Mouse (Mus musculus) urinary bladder, postnatal 25 days (tissue): Measurements from ENCODE around the gene Serpini1.
"Not testable (repeated sequence)": the region's sequence is repeated elsewhere in the genome, so short reads cannot be mapped to it uniquely, and the experiment has no call there.

Source experiments
- DNase-seq: peaks from one replicate; pipeline ENCODE4 v3.0.0; 2022; ENCODE audit warnings: low spot score

The Serpini1 gene

GRCm38 (mm10) chr3:75639546-75639945 lies 82.2 kb downstream of the Serpini1 start:
- DNase-seq = no peak

- DNase-seq = no peak
These were observed 90.2 kb downstream of the Serpini1 start for GRCm38 (mm10) chr3:75647542-75647941.

- no peak for DNase-seq
These were observed 90.9 kb downstream of the Serpini1 start for GRCm38 (mm10) chr3:75648226-75648625.

GRCm38 (mm10) chr3:75650416-75651154 lies 93.2 kb downstream of the Serpini1 start:
- not testable (repeated sequence) for DNase-seq

- no peak for DNase-seq
These were observed 94.3 kb downstream of the Serpini1 start for GRCm38 (mm10) chr3:75651603-75652115.

GRCm38 (mm10) chr3:75653901-75654300 lies 96.6 kb downstream of the Serpini1 start:
- not testable (repeated sequence) for DNase-seq

GRCm38 (mm10) chr3:75655578-75656344 lies 98.4 kb downstream of the Serpini1 start:
- DNase-seq = no peak

- DNase-seq = no peak
These were observed 109.6 kb downstream of the Serpini1 start for GRCm38 (mm10) chr3:75666962-75667361.

GRCm38 (mm10) chr3:75670425-75670824 lies 113.1 kb downstream of the Serpini1 start:
- no peak for DNase-seq

- DNase-seq = no peak
These were observed 125.5 kb downstream of the Serpini1 start for GRCm38 (mm10) chr3:75682881-75683280.

- DNase-seq = no peak
These were observed 129.4 kb downstream of the Serpini1 start for GRCm38 (mm10) chr3:75686775-75687174.

- no peak for DNase-seq
These were observed 130.0 kb downstream of the Serpini1 start for GRCm38 (mm10) chr3:75687187-75687825.

GRCm38 (mm10) chr3:75690321-75690720 lies 133.0 kb downstream of the Serpini1 start:
- DNase-seq = no peak

GRCm38 (mm10) chr3:75692088-75692487 lies 134.7 kb downstream of the Serpini1 start:
- DNase-seq = no peak
